Mouse (Mus musculus) neural tube, embryonic 11.5 days (tissue): ENCODE data around the gene Zfp36l1. TPM values are rescaled to one million over a fixed set of nuclear protein-coding genes. Genes with fewer than 3 reads are reported as not detected.

Experiments
- ATAC-seq: fragments of 200-750 bp; cut with Nextera tagmentation; 2 replicates; pipeline ENCODE4 v1.8.0; 2017; ENCODE audit warnings: moderate number of reproducible peaks, mild to moderate bottlenecking, moderate TSS enrichment, moderate library complexity; ENCODE audit not compliant: insufficient read depth, low FRiP score, low TSS enrichment
- DNase-seq: peaks from one replicate; pipeline ENCODE4 v3.0.0-alpha.2; 2015; ENCODE audit warnings: low spot score
- H3K27ac ChIP-seq: fragments of 300-500 bp; sonication (generic); 2 replicates; pipeline ENCODE4 v1.5.1; 2014; ENCODE audit warnings: low read depth, mild to moderate bottlenecking, low read length
- H3K27me3 ChIP-seq: fragments of 300-500 bp; sonication (generic); 2 replicates; pipeline ENCODE4 v1.6.1; 2014; ENCODE audit warnings: mild to moderate bottlenecking, low read length, mixed read lengths; ENCODE audit not compliant: control insufficient read depth, insufficient read depth
- H3K36me3 ChIP-seq: fragments of 300-500 bp; sonication (generic); 2 replicates; pipeline ENCODE4 v1.6.1; 2014; ENCODE audit warnings: mild to moderate bottlenecking, low read length, moderate library complexity, mixed read lengths; ENCODE audit not compliant: control insufficient read depth, insufficient read depth
- H3K4me1 ChIP-seq: fragments of 300-500 bp; sonication (generic); 2 replicates; pipeline ENCODE4 v1.6.1; 2014; ENCODE audit warnings: low read length, mixed read lengths; ENCODE audit not compliant: control insufficient read depth, insufficient read depth
- H3K4me2 ChIP-seq: fragments of 300-500 bp; sonication (generic); 2 replicates; pipeline ENCODE4 v1.6.1; 2014; ENCODE audit warnings: low read depth, mild to moderate bottlenecking, moderate library complexity
- H3K4me3 ChIP-seq: fragments of 300-500 bp; sonication (generic); 2 replicates; pipeline ENCODE4 v1.5.1; 2014; ENCODE audit warnings: low read depth, low read length
- H3K9ac ChIP-seq: fragments of 300-500 bp; sonication (generic); 2 replicates; pipeline ENCODE4 v1.6.1; 2014; ENCODE audit warnings: mild to moderate bottlenecking, low read length
- H3K9me3 ChIP-seq: fragments of 300-500 bp; sonication (generic); 2 replicates; pipeline ENCODE4 v1.6.1; 2016; ENCODE audit warnings: low read length; ENCODE audit not compliant: control insufficient read depth
- WGBS: fragments of 180-500 bp; shearing (Covaris S2); extraction: QIAGEN DNeasy Blood & Tissue Kit; methylation state at CpG from one replicate; pipeline ENCODE4 v1.1.7; 2014; 5-methylcytosine and 5-hydroxymethylcytosine counted together
- polyA plus RNA-seq: library from polyadenylated mRNA; unstranded; fragments of >200 nt; fragmentation: Nextera tagmentation; extraction: Ambion mirVana; gene quantifications from 2 replicates; pipeline ENCODE4 v1.2.1, GENCODE M21; 2014

Gene Zfp36l1
- polyA plus RNA-seq, 1 experiment from 2014 or later = 135 TPM

DNA sequence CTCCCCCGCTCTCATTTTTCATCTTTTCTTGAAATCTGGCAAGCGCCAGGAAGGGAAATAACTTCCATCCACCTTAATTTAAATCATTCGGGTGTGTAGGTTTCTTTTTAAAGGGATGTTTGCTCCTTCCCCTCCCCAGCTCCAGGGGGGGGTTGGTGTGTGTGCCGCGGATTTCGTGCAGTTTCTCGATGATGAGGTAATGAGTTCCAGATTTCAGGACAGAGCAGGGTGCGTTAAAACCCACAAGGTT lies 2.0 kb upstream of the Zfp36l1 start:
- Histone ChIP-seq H3K4me3 (peak overlapping the region; percentile 91), H3K9ac (peak overlapping the region; percentile 86), H3K4me1 (peaks cover 15% of the 10 kb centered on the region), H3K4me2 (peak overlapping the region; percentile 91), H3K9me3 (no peaks in the 10 kb centered on the region), H3K27ac (peak overlapping the region; percentile 92), H3K36me3 (peaks cover 2% of the 10 kb centered on the region; the same call in 1 of the 2 replicates), H3K27me3 (peaks cover 3% of the 10 kb centered on the region; the same call in 1 of the 2 replicates)
- 0% methylated on average over 8 of the region's 8 CpGs for WGBS
- ATAC-seq (no peak), DNase-seq (peak; percentile 74)

DNA sequence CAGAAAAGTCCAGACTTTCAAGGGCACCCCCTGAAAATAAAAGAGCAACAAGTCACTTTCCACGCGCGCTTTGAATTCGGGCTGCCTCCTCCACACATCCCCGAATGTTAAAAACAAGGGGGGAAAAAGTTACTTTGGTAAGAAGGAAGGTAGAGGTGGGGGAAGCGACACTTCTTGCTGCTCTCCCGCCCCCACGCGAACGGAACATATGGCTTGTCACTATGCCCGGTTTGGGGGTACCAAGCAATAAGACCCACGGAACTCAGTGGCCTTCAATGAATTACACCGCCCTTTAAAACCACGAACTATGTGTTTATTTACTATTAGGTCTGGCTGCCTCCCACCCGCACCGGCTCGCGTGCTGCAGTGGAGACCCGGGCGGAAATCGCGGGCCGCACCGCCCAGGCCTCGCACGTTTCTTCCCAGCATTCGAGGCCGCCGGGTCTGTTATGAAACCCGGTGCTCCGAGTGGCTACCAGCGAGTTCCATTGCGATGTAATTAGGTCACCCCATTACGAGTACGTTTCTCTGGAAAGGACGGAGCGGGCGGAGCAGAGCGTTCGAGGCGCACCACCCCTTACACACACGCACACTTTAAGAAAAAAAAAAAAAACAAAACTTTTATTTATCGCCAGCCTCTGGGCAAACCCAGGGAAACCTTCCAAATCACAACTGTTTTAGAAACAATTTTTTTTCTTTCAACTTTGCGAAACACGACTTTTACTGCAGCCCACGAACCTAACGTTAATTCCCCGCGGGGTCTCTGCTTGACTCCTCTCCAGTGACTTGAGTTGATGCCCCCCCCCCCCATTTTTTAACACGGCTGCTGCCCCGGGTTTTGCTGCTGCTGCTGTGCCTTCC lies 1.4 kb upstream of the Zfp36l1 start:
- peak overlapping the region; percentile 91 for H3K4me3 ChIP-seq
- H3K9me3 ChIP-seq = no peaks in the 10 kb centered on the region
- under 1% methylated on average over 51 of the region's 51 CpGs for WGBS
- H3K27me3 ChIP-seq = peaks cover 3% of the 10 kb centered on the region; the same call in 1 of the 2 replicates
- DNase-seq (peak; percentile 77), ATAC-seq (no peak)
- H3K36me3 ChIP-seq = peaks cover 5% of the 10 kb centered on the region; the same call in 1 of the 2 replicates
- H3K9ac ChIP-seq = peak overlapping the region; percentile 86
- H3K27ac ChIP-seq = peak overlapping the region; percentile 92
- H3K4me1 ChIP-seq = peaks cover 15% of the 10 kb centered on the region
- peak overlapping the region; percentile 91 for H3K4me2 ChIP-seq

- no peaks in the 10 kb centered on the region for H3K9me3 ChIP-seq
- H3K27me3 ChIP-seq = peaks cover 3% of the 10 kb centered on the region; the same call in 1 of the 2 replicates
- DNase-seq = peak; percentile 76
- peak overlapping the region; percentile 91 for H3K4me3 ChIP-seq
- H3K27ac ChIP-seq = peak overlapping the region; percentile 90
- under 1% methylated on average over 22 of the region's 22 CpGs for WGBS
- H3K4me2 ChIP-seq = peak overlapping the region; percentile 91
- no peak for ATAC-seq
- H3K4me1 ChIP-seq = peaks cover 15% of the 10 kb centered on the region
- peak overlapping the region; percentile 86 for H3K9ac ChIP-seq
- H3K36me3 ChIP-seq = peaks cover 5% of the 10 kb centered on the region; the same call in 1 of the 2 replicates
Measured at GRCm38 (mm10) chr12:80113586-80114021, 791 bp upstream of the Zfp36l1 start.

- H3K27ac ChIP-seq = peak overlapping the region; percentile 85
- H3K4me2 ChIP-seq = peak overlapping the region; percentile 91
- H3K27me3 ChIP-seq = peaks cover 3% of the 10 kb centered on the region; the same call in 1 of the 2 replicates
- no peaks in the 10 kb centered on the region for H3K9me3 ChIP-seq
- peaks cover 7% of the 10 kb centered on the region; the same call in 1 of the 2 replicates for H3K36me3 ChIP-seq
- peaks cover 15% of the 10 kb centered on the region for H3K4me1 ChIP-seq
- DNase-seq = no peak
- H3K4me3 ChIP-seq = peak overlapping the region; percentile 91
- peak overlapping the region; percentile 94 for H3K9ac ChIP-seq
- no peak for ATAC-seq
- under 1% methylated on average over 26 of the region's 26 CpGs for WGBS
Measured at GRCm38 (mm10) chr12:80112071-80112660, 647 bp downstream of the Zfp36l1 start.

- 0% methylated on average over 29 of the region's 29 CpGs for WGBS
- Histone ChIP-seq H3K9me3 (no peaks in the 10 kb centered on the region), H3K36me3 (peaks cover 8% of the 10 kb centered on the region; the same call in 1 of the 2 replicates), H3K27ac (peak overlapping the region; percentile 85), H3K9ac (peak overlapping the region; percentile 94), H3K27me3 (peaks cover 3% of the 10 kb centered on the region; the same call in 1 of the 2 replicates), H3K4me3 (peak overlapping the region; percentile 91), H3K4me2 (peak overlapping the region; percentile 91), H3K4me1 (peaks cover 15% of the 10 kb centered on the region)
- DNase-seq (peak; percentile 58), ATAC-seq (no peak)
Measured at GRCm38 (mm10) chr12:80111131-80112070, 1.4 kb downstream of the Zfp36l1 start.

DNA sequence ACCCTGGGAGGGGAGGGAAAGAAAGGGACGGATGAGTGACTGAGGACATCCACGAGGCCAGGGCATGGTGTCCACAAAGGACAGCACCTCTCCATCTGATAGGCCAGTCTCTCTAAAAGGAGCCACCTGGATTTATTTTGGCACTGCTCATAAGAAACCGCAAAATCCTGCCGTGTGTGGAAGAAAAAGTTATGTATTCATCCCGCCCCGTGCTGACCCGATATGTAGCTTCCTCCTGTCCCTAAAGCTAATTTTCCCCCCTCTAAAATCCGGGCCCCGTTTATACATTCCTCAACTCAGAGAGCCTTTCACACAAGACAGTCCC lies 2.3 kb downstream of the Zfp36l1 start:
- Histone ChIP-seq H3K36me3 (peaks cover 8% of the 10 kb centered on the region; the same call in 1 of the 2 replicates), H3K9ac (peak overlapping the region; percentile 94), H3K27me3 (peaks cover 3% of the 10 kb centered on the region; the same call in 1 of the 2 replicates), H3K4me3 (peak overlapping the region; percentile 91), H3K4me1 (peaks cover 10% of the 10 kb centered on the region), H3K4me2 (peak overlapping the region; percentile 91), H3K27ac (peak overlapping the region; percentile 85), H3K9me3 (no peaks in the 10 kb centered on the region)
- no peak for ATAC-seq
- 0% methylated on average over 9 of the region's 9 CpGs for WGBS
- DNase-seq = no peak

GRCm38 (mm10) chr12:80109753-80110545 lies 2.9 kb downstream of the Zfp36l1 start:
- Histone ChIP-seq H3K9ac (peak overlapping the region; percentile 94), H3K4me2 (peak overlapping the region; percentile 91), H3K4me3 (peak overlapping the region; percentile 91), H3K27ac (peak overlapping the region; percentile 85), H3K4me1 (peaks cover 10% of the 10 kb centered on the region), H3K27me3 (peaks cover 3% of the 10 kb centered on the region; the same call in 1 of the 2 replicates), H3K9me3 (no peaks in the 10 kb centered on the region), H3K36me3 (peaks cover 8% of the 10 kb centered on the region; the same call in 1 of the 2 replicates)
- no peak for ATAC-seq
- DNase-seq = peak; percentile 55
- under 1% methylated on average over 53 of the region's 53 CpGs for WGBS
